Mouse (Mus musculus) ES-E14 (cell line): ENCODE measurements around the gene Mb21d2.

Source experiments
- CHD2 ChIP-seq: IDR thresholded peaks from 2 replicates; pipeline ENCODE4 v1.6.1; 2014; ENCODE audit warnings: mild to moderate bottlenecking, low read depth, low read length, inconsistent platforms
- HCFC1 ChIP-seq: IDR thresholded peaks from 2 replicates; pipeline ENCODE4 v1.6.1; 2012; ENCODE audit warnings: low read length, inconsistent platforms, borderline replicate concordance; ENCODE audit not compliant: insufficient read depth
- MAFK ChIP-seq: IDR thresholded peaks from 2 replicates; pipeline ENCODE4 v1.6.1; 2014; ENCODE audit warnings: mild to moderate bottlenecking, low read depth, low read length, inconsistent platforms; ENCODE audit not compliant: insufficient read depth

DNA sequence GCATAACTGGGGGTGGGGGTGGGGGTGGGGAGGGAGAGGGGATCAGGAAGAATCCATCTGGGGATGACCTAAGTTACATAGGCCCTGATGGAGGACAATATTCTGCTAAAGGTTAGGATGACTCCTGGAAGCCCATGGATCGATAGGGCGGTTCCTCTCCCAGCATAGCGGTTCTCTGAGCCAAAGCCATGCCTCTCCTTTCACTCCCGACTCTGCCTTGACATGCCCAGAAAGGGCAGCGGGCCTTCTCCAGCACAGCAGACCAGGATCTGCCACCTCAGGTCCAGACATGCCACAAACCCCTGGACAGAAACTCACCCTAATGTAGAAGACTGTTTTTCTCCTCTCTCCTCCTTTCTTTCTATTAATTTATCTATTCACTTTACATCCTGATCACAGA lies 44.8 kb downstream of the Mb21d2 start:
- TF ChIP-seq CHD2, result no peak
- no peak for TF ChIP-seq HCFC1
- no peak for TF ChIP-seq MAFK
